Mouse (Mus musculus) urinary bladder, adult 2 months (tissue): Measurements from ENCODE around the gene Hist1h3g. TPM values are rescaled to one million over a fixed set of nuclear protein-coding genes. Genes with fewer than 3 reads are reported as not detected.

Experiments used
- DNase-seq: peaks from one replicate; pipeline ENCODE4 v3.0.0; 2022; ENCODE audit warnings: low spot score
- polyA plus RNA-seq: library from polyadenylated mRNA; depleted of rRNA; stranded (reverse); fragments of >200 nt; gene quantifications from 2 replicates; pipeline ENCODE4 v1.2.3, GENCODE M21; 2012; rRNA removed

Hist1h3g gene
- polyA plus RNA-seq, result 0.40 and 0.90 TPM in 2 replicates

GRCm38 (mm10) chr13:23535137-23536075 is at the start of gene Hist1h3g:
TSS of gene Hist1h3g (plus strand) at chr13:23535422.
- DNase-seq, result peak; percentile 57

GRCm38 (mm10) chr13:23488400-23489322 is 46.6 kb upstream of the Hist1h3g start, which contains the start of gene Btn2a2:
TSS of gene Btn2a2 (minus strand) at chr13:23488857.
- no peak for DNase-seq

- no peak for DNase-seq
Observed at GRCm38 (mm10) chr13:23490863-23491262, 44.4 kb upstream of the Hist1h3g start.

- DNase-seq, result no peak
Observed at GRCm38 (mm10) chr13:23491263-23491662, 44.0 kb upstream of the Hist1h3g start.

- no peak for DNase-seq
Observed at GRCm38 (mm10) chr13:23491990-23492389, 43.2 kb upstream of the Hist1h3g start.

- no peak for DNase-seq
Observed at GRCm38 (mm10) chr13:23495526-23495925, 39.7 kb upstream of the Hist1h3g start.

GRCm38 (mm10) chr13:23497656-23498321 is 37.4 kb upstream of the Hist1h3g start:
- DNase-seq, result no peak

- DNase-seq, result no peak
Observed at GRCm38 (mm10) chr13:23498653-23499052, 36.6 kb upstream of the Hist1h3g start.

GRCm38 (mm10) chr13:23499943-23500342 is 35.3 kb upstream of the Hist1h3g start:
- no peak for DNase-seq

- no peak for DNase-seq
Observed at GRCm38 (mm10) chr13:23500424-23501200, 34.6 kb upstream of the Hist1h3g start.

- DNase-seq, result no peak
Observed at GRCm38 (mm10) chr13:23501511-23501910, 33.7 kb upstream of the Hist1h3g start.

- DNase-seq, result no peak
Observed at GRCm38 (mm10) chr13:23502031-23502567, 33.1 kb upstream of the Hist1h3g start.

- DNase-seq, result no peak
Observed at GRCm38 (mm10) chr13:23502916-23503315, 32.3 kb upstream of the Hist1h3g start.

- no peak for DNase-seq
Observed at GRCm38 (mm10) chr13:23503797-23504196, 31.4 kb upstream of the Hist1h3g start.

GRCm38 (mm10) chr13:23505662-23506345 is 29.4 kb upstream of the Hist1h3g start:
- DNase-seq, result no peak

- no peak for DNase-seq
Observed at GRCm38 (mm10) chr13:23506351-23506750, 28.9 kb upstream of the Hist1h3g start.

GRCm38 (mm10) chr13:23506819-23507515 is 28.3 kb upstream of the Hist1h3g start:
- DNase-seq, result no peak

- no peak for DNase-seq
Observed at GRCm38 (mm10) chr13:23510127-23510526, 25.1 kb upstream of the Hist1h3g start.

- no peak for DNase-seq
Observed at GRCm38 (mm10) chr13:23513517-23513916, 21.7 kb upstream of the Hist1h3g start.
